ENCODE assay signal across 21 mouse cellular contexts in genomic region chr6:58943958-58944357, GRCm38 (mm10). TPM values are rescaled to one million over a fixed set of nuclear protein-coding genes. Genes with fewer than 3 reads are reported as not detected.
"Had no signal": no experiment of that assay in that cellular context is flagged by ENCODE, and none has a peak within 500 bp of the region (broad histone marks: within the 10 kb centered on the region; RNA-seq: fewer than 3 reads in every experiment).

No protein-coding gene starts in this region.

- H3K9me3 ChIP-seq: liver, embryonic 15.5 days; lung, embryonic 15.5 days; midbrain, embryonic 12.5 days; neural tube, embryonic 13.5 days; neural tube, embryonic 15.5 days; stomach, embryonic 15.5 days had no signal

- H3K4me1 ChIP-seq: liver, embryonic 15.5 days; lung, embryonic 15.5 days; megakaryocyte, embryonic 14.5 days; midbrain, embryonic 12.5 days; neural tube, embryonic 13.5 days; neural tube, embryonic 15.5 days; stomach, embryonic 15.5 days had no signal

- DNase-seq: liver, postnatal 0 days; lung, adult 2 months; lung, postnatal 14 days; lung, postnatal 36 days; midbrain, embryonic 14.5 days; right cerebral cortex, postnatal 14 days; thymus, adult 2 months; thymus, postnatal 25 days; thymus, postnatal 4 days had no signal

- H3K27ac ChIP-seq: liver, embryonic 15.5 days; lung, embryonic 15.5 days; macrophage; midbrain, embryonic 12.5 days; neural tube, embryonic 13.5 days; neural tube, embryonic 15.5 days; stomach, embryonic 15.5 days; stomach, postnatal 0 days had no signal

- H3K4me3 ChIP-seq: liver, embryonic 15.5 days; lung, embryonic 15.5 days; megakaryocyte, embryonic 14.5 days; midbrain, embryonic 12.5 days; myocyte; neural tube, embryonic 13.5 days; neural tube, embryonic 15.5 days; stomach, embryonic 15.5 days had no signal

- ATAC-seq: liver, postnatal 0 days; lung, postnatal 0 days; midbrain, embryonic 16.5 days had no signal

- H3K36me3 ChIP-seq: lung, embryonic 15.5 days; midbrain, embryonic 12.5 days; stomach, embryonic 15.5 days had no signal

- H3K27me3 ChIP-seq: liver, embryonic 15.5 days; lung, embryonic 15.5 days; megakaryocyte, embryonic 14.5 days; midbrain, embryonic 12.5 days; neural tube, embryonic 13.5 days; neural tube, embryonic 15.5 days; stomach, embryonic 15.5 days had no signal

RNA-seq across cellular contexts. Expression of gene Nap1l5, which starts 37.1 kb away (rescaled TPM):
- polyA plus RNA-seq: macrophage had no signal
